In genomic region chr10:91260416-91260815, GRCm38 (mm10) we compare ENCODE assay signal across 23 mouse cellular contexts.
"Had no signal": no experiment of that assay in that cellular context is flagged by ENCODE, and none has a peak within 500 bp of the region (broad histone marks: within the 10 kb centered on the region; RNA-seq: fewer than 3 reads in every experiment).

No protein-coding gene starts in this region.

- H3K27ac ChIP-seq: kidney, embryonic 15.5 days; limb, embryonic 13.5 days; liver, embryonic 12.5 days; liver, embryonic 15.5 days; lung, embryonic 15.5 days; midbrain, embryonic 12.5 days; stomach, postnatal 0 days had no signal

- H3K27me3 ChIP-seq: kidney, embryonic 15.5 days; limb, embryonic 13.5 days; liver, embryonic 12.5 days; liver, embryonic 15.5 days; lung, embryonic 15.5 days; megakaryocyte, embryonic 14.5 days; midbrain, embryonic 12.5 days had no signal

- H3K9ac ChIP-seq: kidney, embryonic 15.5 days; limb, embryonic 13.5 days; liver, embryonic 12.5 days; liver, embryonic 15.5 days; lung, embryonic 15.5 days; midbrain, embryonic 12.5 days had no signal

- H3K4me3 ChIP-seq: kidney, embryonic 15.5 days; limb, embryonic 13.5 days; liver, embryonic 12.5 days; liver, embryonic 15.5 days; lung, embryonic 15.5 days; megakaryocyte, embryonic 14.5 days; midbrain, embryonic 12.5 days had no signal

- DNase-seq: kidney, adult 11 months; kidney, adult 8-10 months; kidney, postnatal 10 days; kidney, postnatal 36 days; left cerebral cortex, postnatal 4 days; liver; lung, adult 18-20 months; lung, postnatal 10 days; lung, postnatal 36 days; right cerebral cortex, adult 18-20 months; right cerebral cortex, postnatal 14 days; right cerebral cortex, postnatal 4 days; thymus, adult 2 months; thymus, postnatal 14 days; thymus, postnatal 4 days had no signal

- ATAC-seq: liver, embryonic 12.5 days had no signal

- H3K9me3 ChIP-seq: kidney, embryonic 15.5 days; limb, embryonic 13.5 days; liver, embryonic 12.5 days; liver, embryonic 15.5 days; lung, embryonic 15.5 days; midbrain, embryonic 12.5 days had no signal

- H3K4me1 ChIP-seq: kidney, embryonic 15.5 days; limb, embryonic 13.5 days; liver, embryonic 12.5 days; liver, embryonic 15.5 days; lung, embryonic 15.5 days; megakaryocyte, embryonic 14.5 days; midbrain, embryonic 12.5 days had no signal

- H3K4me2 ChIP-seq: kidney, embryonic 15.5 days; limb, embryonic 13.5 days; liver, embryonic 12.5 days; liver, embryonic 15.5 days; lung, embryonic 15.5 days; midbrain, embryonic 12.5 days had no signal

- H3K36me3 ChIP-seq: kidney, embryonic 15.5 days; limb, embryonic 13.5 days; liver, embryonic 12.5 days; liver, embryonic 15.5 days; lung, embryonic 15.5 days; midbrain, embryonic 12.5 days had no signal
